Mouse (Mus musculus): ENCODE data around the gene Fbrsl1. TPM values are rescaled to one million over a fixed set of nuclear protein-coding genes. Genes with fewer than 3 reads are reported as not detected.

Gene Fbrsl1
- polyA plus RNA-seq, 1 experiment from 2014 or later, result 12.3 TPM

GRCm38 (mm10) chr5:110363822-110364545, 84.3 kb downstream of the Fbrsl1 start:
- no peak for ATAC-seq
- Histone ChIP-seq H3K27ac (ENCODE audit: low read length) (peak overlapping the region; percentile 45; the same call in 1 of the 2 replicates), H3K4me3 (ENCODE audit: low read depth, low read length) (peak overlapping the region; percentile 46), H3K27me3 (ENCODE audit: control insufficient read depth, insufficient read depth, low read depth, low read length) (no peaks in the 10 kb centered on the region), H3K36me3 (ENCODE audit: control insufficient read depth, insufficient read depth, low read length) (peaks cover 3% of the 10 kb centered on the region), H3K4me1 (ENCODE audit: control insufficient read depth, insufficient read depth, low read length) (peaks cover 4% of the 10 kb centered on the region; the same call in 1 of the 2 replicates), H3K9me3 (replicated peaks; ENCODE audit: control insufficient read depth, low read length, poor library complexity, severe bottlenecking) (no peaks in the 10 kb centered on the region), H3K4me2 (ENCODE audit: low read length) (peak overlapping the region; percentile 82), H3K9ac (ENCODE audit: low read depth, low read length) (peak overlapping the region; percentile 66)
- WGBS, result 34% methylated on average over 10 of the region's 11 CpGs

- Histone ChIP-seq H3K4me1 (ENCODE audit: control insufficient read depth, insufficient read depth, low read length) (peaks cover 4% of the 10 kb centered on the region; the same call in 1 of the 2 replicates), H3K36me3 (ENCODE audit: control insufficient read depth, insufficient read depth, low read length) (peaks cover 3% of the 10 kb centered on the region), H3K9me3 (replicated peaks; ENCODE audit: control insufficient read depth, low read length, poor library complexity, severe bottlenecking) (no peaks in the 10 kb centered on the region), H3K4me3 (ENCODE audit: low read depth, low read length) (peak overlapping the region; percentile 46), H3K27me3 (ENCODE audit: control insufficient read depth, insufficient read depth, low read depth, low read length) (no peaks in the 10 kb centered on the region), H3K27ac (ENCODE audit: low read length) (peak overlapping the region; percentile 45; the same call in 1 of the 2 replicates), H3K4me2 (ENCODE audit: low read length) (peak overlapping the region; percentile 82), H3K9ac (ENCODE audit: low read depth, low read length) (peak overlapping the region; percentile 66)
- ATAC-seq, result peak; percentile 78
- WGBS, result 4% methylated on average over 62 of the region's 72 CpGs
These were observed 85.0 kb downstream of the Fbrsl1 start for GRCm38 (mm10) chr5:110363179-110363821.

GRCm38 (mm10) chr5:110362813-110363178, 85.5 kb downstream of the Fbrsl1 start:
- Histone ChIP-seq H3K4me1 (ENCODE audit: control insufficient read depth, insufficient read depth, low read length) (peaks cover 6% of the 10 kb centered on the region; the same call in 1 of the 2 replicates), H3K36me3 (ENCODE audit: control insufficient read depth, insufficient read depth, low read length) (peaks cover 3% of the 10 kb centered on the region), H3K4me3 (ENCODE audit: low read depth, low read length) (peak overlapping the region; percentile 46), H3K27ac (ENCODE audit: low read length) (no peak overlapping the region), H3K27me3 (ENCODE audit: control insufficient read depth, insufficient read depth, low read depth, low read length) (no peaks in the 10 kb centered on the region), H3K4me2 (ENCODE audit: low read length) (peak overlapping the region; percentile 82), H3K9me3 (replicated peaks; ENCODE audit: control insufficient read depth, low read length, poor library complexity, severe bottlenecking) (no peaks in the 10 kb centered on the region), H3K9ac (ENCODE audit: low read depth, low read length) (peak overlapping the region; percentile 66)
- ATAC-seq, result no peak
- 3% methylated on average over 27 of the region's 28 CpGs for WGBS

GRCm38 (mm10) chr5:110361465-110361864, 86.8 kb downstream of the Fbrsl1 start:
- H3K27ac ChIP-seq (ENCODE audit: low read length), result no peak overlapping the region
- no peak overlapping the region for H3K4me3 ChIP-seq (ENCODE audit: low read depth, low read length)
- H3K4me2 ChIP-seq (ENCODE audit: low read length), result no peak overlapping the region
- H3K9ac ChIP-seq (ENCODE audit: low read depth, low read length), result no peak overlapping the region
- ATAC-seq, result no peak
- peaks cover 3% of the 10 kb centered on the region for H3K36me3 ChIP-seq (ENCODE audit: control insufficient read depth, insufficient read depth, low read length)
- H3K27me3 ChIP-seq (ENCODE audit: control insufficient read depth, insufficient read depth, low read depth, low read length), result no peaks in the 10 kb centered on the region
- WGBS, result 86% methylated on average over 6 of the region's 6 CpGs
- H3K4me1 ChIP-seq (ENCODE audit: control insufficient read depth, insufficient read depth, low read length), result peaks cover 8% of the 10 kb centered on the region; the same call in 1 of the 2 replicates
- no peaks in the 10 kb centered on the region for H3K9me3 ChIP-seq (replicated peaks; ENCODE audit: control insufficient read depth, low read length, poor library complexity, severe bottlenecking)

- Histone ChIP-seq H3K9me3 (replicated peaks; ENCODE audit: control insufficient read depth, low read length, poor library complexity, severe bottlenecking) (no peaks in the 10 kb centered on the region), H3K27ac (ENCODE audit: low read length) (no peak overlapping the region), H3K36me3 (ENCODE audit: control insufficient read depth, insufficient read depth, low read length) (peaks cover 3% of the 10 kb centered on the region), H3K4me3 (ENCODE audit: low read depth, low read length) (no peak overlapping the region), H3K4me2 (ENCODE audit: low read length) (no peak overlapping the region), H3K9ac (ENCODE audit: low read depth, low read length) (no peak overlapping the region), H3K27me3 (ENCODE audit: control insufficient read depth, insufficient read depth, low read depth, low read length) (no peaks in the 10 kb centered on the region; the same call in 1 of the 2 replicates), H3K4me1 (ENCODE audit: control insufficient read depth, insufficient read depth, low read length) (peaks cover 4% of the 10 kb centered on the region; the same call in 1 of the 2 replicates)
- 33% methylated on average over 8 of the region's 9 CpGs for WGBS
- peak; percentile 59; the same call in 1 of the 2 replicates for ATAC-seq
These were observed 90.6 kb downstream of the Fbrsl1 start for GRCm38 (mm10) chr5:110357531-110358179.

GRCm38 (mm10) chr5:110354716-110355115, 93.6 kb downstream of the Fbrsl1 start:
- H3K27ac ChIP-seq (ENCODE audit: low read length), result no peak overlapping the region
- H3K4me2 ChIP-seq (ENCODE audit: low read length), result no peak overlapping the region
- ATAC-seq, result no peak
- H3K9me3 ChIP-seq (replicated peaks; ENCODE audit: control insufficient read depth, low read length, poor library complexity, severe bottlenecking), result no peaks in the 10 kb centered on the region
- peaks cover 4% of the 10 kb centered on the region; the same call in 1 of the 2 replicates for H3K4me1 ChIP-seq (ENCODE audit: control insufficient read depth, insufficient read depth, low read length)
- no peaks in the 10 kb centered on the region for H3K36me3 ChIP-seq (ENCODE audit: control insufficient read depth, insufficient read depth, low read length)
- H3K4me3 ChIP-seq (ENCODE audit: low read depth, low read length), result no peak overlapping the region
- WGBS, result 20% methylated on average over 7 of the region's 7 CpGs
- H3K9ac ChIP-seq (ENCODE audit: low read depth, low read length), result no peak overlapping the region
- H3K27me3 ChIP-seq (ENCODE audit: control insufficient read depth, insufficient read depth, low read depth, low read length), result no peaks in the 10 kb centered on the region; the same call in 1 of the 2 replicates

GRCm38 (mm10) chr5:110347006-110347405, 101.3 kb downstream of the Fbrsl1 start:
- Histone ChIP-seq H3K4me3 (ENCODE audit: low read depth, low read length) (no peak overlapping the region), H3K9me3 (replicated peaks; ENCODE audit: control insufficient read depth, low read length, poor library complexity, severe bottlenecking) (no peaks in the 10 kb centered on the region), H3K9ac (ENCODE audit: low read depth, low read length) (no peak overlapping the region), H3K27ac (ENCODE audit: low read length) (no peak overlapping the region), H3K27me3 (ENCODE audit: control insufficient read depth, insufficient read depth, low read depth, low read length) (no peaks in the 10 kb centered on the region), H3K36me3 (ENCODE audit: control insufficient read depth, insufficient read depth, low read length) (no peaks in the 10 kb centered on the region), H3K4me2 (ENCODE audit: low read length) (no peak overlapping the region), H3K4me1 (ENCODE audit: control insufficient read depth, insufficient read depth, low read length) (peaks cover 8% of the 10 kb centered on the region; the same call in 1 of the 2 replicates)
- ATAC-seq, result no peak
- WGBS, result 88% methylated on average over 8 of the region's 8 CpGs

GRCm38 (mm10) chr5:110345553-110345952, 102.8 kb downstream of the Fbrsl1 start:
- Histone ChIP-seq H3K4me3 (ENCODE audit: low read depth, low read length) (no peak overlapping the region), H3K27ac (ENCODE audit: low read length) (no peak overlapping the region), H3K9ac (ENCODE audit: low read depth, low read length) (no peak overlapping the region), H3K27me3 (ENCODE audit: control insufficient read depth, insufficient read depth, low read depth, low read length) (no peaks in the 10 kb centered on the region), H3K4me2 (ENCODE audit: low read length) (no peak overlapping the region), H3K36me3 (ENCODE audit: control insufficient read depth, insufficient read depth, low read length) (no peaks in the 10 kb centered on the region), H3K4me1 (ENCODE audit: control insufficient read depth, insufficient read depth, low read length) (peaks cover 8% of the 10 kb centered on the region; the same call in 1 of the 2 replicates), H3K9me3 (replicated peaks; ENCODE audit: control insufficient read depth, low read length, poor library complexity, severe bottlenecking) (no peaks in the 10 kb centered on the region)
- 84% methylated on average over 4 of the region's 4 CpGs for WGBS
- no peak for ATAC-seq
